Mouse (Mus musculus) heart, embryonic 16.5 days (tissue): Measurements from ENCODE around the gene Cd2. TPM values are rescaled to one million over a fixed set of nuclear protein-coding genes. Genes with fewer than 3 reads are reported as not detected.

Experiments
- ATAC-seq: fragments of 200-750 bp; cut with Nextera tagmentation; replicated peaks from 2 replicates; pipeline ENCODE4 v1.8.0; 2017; ENCODE audit warnings: moderate number of reproducible peaks; ENCODE audit not compliant: insufficient read depth, low FRiP score; ENCODE audit errors: extremely low read depth
- H3K27ac ChIP-seq: fragments of 300-500 bp; sonication (generic); 2 replicates; pipeline ENCODE4 v1.5.1; 2014; ENCODE audit warnings: mild to moderate bottlenecking, low read length, control low read depth, moderate library complexity
- H3K27me3 ChIP-seq: fragments of 300-500 bp; sonication (generic); 2 replicates; pipeline ENCODE4 v1.6.1; 2014; ENCODE audit warnings: low read length, mixed read lengths; ENCODE audit not compliant: control insufficient read depth, insufficient read depth
- H3K36me3 ChIP-seq: fragments of 300-500 bp; sonication (generic); 2 replicates; pipeline ENCODE4 v1.6.1; 2014; ENCODE audit not compliant: control insufficient read depth, insufficient read depth
- H3K4me1 ChIP-seq: fragments of 300-500 bp; sonication (generic); 2 replicates; pipeline ENCODE4 v1.6.1; 2014; ENCODE audit warnings: low read length, mixed read lengths; ENCODE audit not compliant: control insufficient read depth, insufficient read depth
- H3K4me2 ChIP-seq: fragments of 300-500 bp; sonication (generic); 2 replicates; pipeline ENCODE4 v1.6.1; 2014; ENCODE audit warnings: low read depth, mild to moderate bottlenecking, control low read depth, low read length
- H3K4me3 ChIP-seq: fragments of 300-500 bp; sonication (generic); 2 replicates; pipeline ENCODE4 v1.5.1; 2014; ENCODE audit warnings: mild to moderate bottlenecking, control low read depth, low read length
- H3K9ac ChIP-seq: fragments of 300-500 bp; sonication (generic); 2 replicates; pipeline ENCODE4 v1.6.1; 2014; ENCODE audit warnings: low read length, control low read depth
- H3K9me3 ChIP-seq: fragments of 300-500 bp; sonication (generic); replicated peaks from 2 replicates; pipeline ENCODE4 v1.6.1; 2016; ENCODE audit warnings: low read length; ENCODE audit not compliant: control insufficient read depth
- WGBS: fragments of 180-500 bp; shearing (Covaris S2); extraction: QIAGEN DNeasy Blood & Tissue Kit; methylation state at CpG from one replicate; pipeline ENCODE4 v1.1.7; 2014; 5-methylcytosine and 5-hydroxymethylcytosine counted together
- polyA plus RNA-seq: library from polyadenylated mRNA; unstranded; fragments of >200 nt; fragmentation: Nextera tagmentation; extraction: Ambion mirVana; gene quantifications from 2 replicates; pipeline ENCODE4 v1.2.1, GENCODE M21; 2015

The Cd2 gene
- polyA plus RNA-seq, 1 experiment from 2014 or later = 7.8 TPM

GRCm38 (mm10) chr3:101239236-101239635, 48.5 kb downstream of the Cd2 start:
- Histone ChIP-seq H3K27ac (no peak overlapping the region), H3K27me3 (no peaks in the 10 kb centered on the region), H3K36me3 (no peaks in the 10 kb centered on the region), H3K9ac (no peak overlapping the region), H3K4me3 (no peak overlapping the region), H3K4me1 (no peaks in the 10 kb centered on the region), H3K9me3 (no peaks in the 10 kb centered on the region), H3K4me2 (no peak overlapping the region)
- ATAC-seq = 0 out of 2 replicates have a peak, but pooled peaks have one; percentile 6
- 86% methylated on average over 4 of the region's 4 CpGs for WGBS

DNA sequence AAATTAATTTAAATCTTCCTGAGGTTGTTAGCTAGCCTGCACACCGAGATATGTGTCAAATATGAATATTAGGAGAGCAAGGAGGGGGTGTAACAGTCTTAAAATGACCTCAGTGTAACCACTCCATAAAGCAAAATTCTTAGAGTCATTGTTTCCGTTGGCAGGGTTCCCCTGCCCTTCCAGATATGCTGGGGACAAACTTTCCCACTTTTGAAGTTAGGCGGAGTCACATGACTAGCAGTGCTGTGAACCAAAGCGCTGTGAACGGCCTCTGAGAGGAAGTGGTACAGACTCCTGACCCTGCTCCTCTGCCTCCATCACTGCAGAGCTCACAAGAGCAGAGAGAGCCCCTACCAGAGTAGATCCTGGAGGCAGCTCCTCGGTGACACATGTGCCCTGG, 49.0 kb downstream of the Cd2 start:
- H3K27me3 ChIP-seq = no peaks in the 10 kb centered on the region
- H3K36me3 ChIP-seq = no peaks in the 10 kb centered on the region
- H3K4me3 ChIP-seq = no peak overlapping the region
- H3K27ac ChIP-seq = no peak overlapping the region
- H3K4me1 ChIP-seq = no peaks in the 10 kb centered on the region
- no peak overlapping the region for H3K9ac ChIP-seq
- H3K4me2 ChIP-seq = no peak overlapping the region
- 73% methylated on average over 6 of the region's 6 CpGs for WGBS
- no peaks in the 10 kb centered on the region for H3K9me3 ChIP-seq
- no peak for ATAC-seq

- Histone ChIP-seq H3K27me3 (no peaks in the 10 kb centered on the region), H3K27ac (no peak overlapping the region), H3K36me3 (no peaks in the 10 kb centered on the region), H3K4me2 (no peak overlapping the region), H3K9me3 (no peaks in the 10 kb centered on the region), H3K9ac (no peak overlapping the region), H3K4me3 (no peak overlapping the region), H3K4me1 (no peaks in the 10 kb centered on the region)
- 67% methylated on average over 16 of the region's 16 CpGs for WGBS
- no peak for ATAC-seq
Measured at GRCm38 (mm10) chr3:101236995-101237808, 50.5 kb downstream of the Cd2 start.

GRCm38 (mm10) chr3:101236261-101236660, 51.5 kb downstream of the Cd2 start:
- Histone ChIP-seq H3K4me2 (no peak overlapping the region), H3K9ac (no peak overlapping the region), H3K27me3 (no peaks in the 10 kb centered on the region), H3K4me1 (no peaks in the 10 kb centered on the region), H3K4me3 (no peak overlapping the region), H3K27ac (no peak overlapping the region), H3K36me3 (no peaks in the 10 kb centered on the region), H3K9me3 (no peaks in the 10 kb centered on the region)
- 32% methylated on average over 15 of the region's 15 CpGs for WGBS
- ATAC-seq = no peak

GRCm38 (mm10) chr3:101235321-101235720, 52.4 kb downstream of the Cd2 start:
- Histone ChIP-seq H3K9me3 (no peaks in the 10 kb centered on the region), H3K27me3 (no peaks in the 10 kb centered on the region), H3K4me3 (no peak overlapping the region), H3K36me3 (no peaks in the 10 kb centered on the region), H3K4me2 (no peak overlapping the region), H3K27ac (no peak overlapping the region), H3K9ac (no peak overlapping the region), H3K4me1 (no peaks in the 10 kb centered on the region)
- ATAC-seq = no peak
- 91% methylated on average over 5 of the region's 5 CpGs for whole genome bisulfite sequencing

GRCm38 (mm10) chr3:101233424-101233823, 54.3 kb downstream of the Cd2 start:
- Histone ChIP-seq H3K9ac (no peak overlapping the region), H3K9me3 (no peaks in the 10 kb centered on the region), H3K36me3 (no peaks in the 10 kb centered on the region), H3K4me3 (no peak overlapping the region), H3K4me2 (no peak overlapping the region), H3K27ac (no peak overlapping the region), H3K27me3 (no peaks in the 10 kb centered on the region), H3K4me1 (no peaks in the 10 kb centered on the region)
- ATAC-seq = no peak
- 89% methylated on average over 5 of the region's 5 CpGs for WGBS

- WGBS = 47% methylated on average over 8 of the region's 8 CpGs
- Histone ChIP-seq H3K4me1 (no peaks in the 10 kb centered on the region), H3K4me2 (no peak overlapping the region), H3K27ac (no peak overlapping the region), H3K36me3 (no peaks in the 10 kb centered on the region), H3K4me3 (no peak overlapping the region), H3K9me3 (no peaks in the 10 kb centered on the region), H3K27me3 (no peaks in the 10 kb centered on the region), H3K9ac (no peak overlapping the region)
- ATAC-seq = no peak
Measured at GRCm38 (mm10) chr3:101232570-101232969, 55.2 kb downstream of the Cd2 start.

DNA sequence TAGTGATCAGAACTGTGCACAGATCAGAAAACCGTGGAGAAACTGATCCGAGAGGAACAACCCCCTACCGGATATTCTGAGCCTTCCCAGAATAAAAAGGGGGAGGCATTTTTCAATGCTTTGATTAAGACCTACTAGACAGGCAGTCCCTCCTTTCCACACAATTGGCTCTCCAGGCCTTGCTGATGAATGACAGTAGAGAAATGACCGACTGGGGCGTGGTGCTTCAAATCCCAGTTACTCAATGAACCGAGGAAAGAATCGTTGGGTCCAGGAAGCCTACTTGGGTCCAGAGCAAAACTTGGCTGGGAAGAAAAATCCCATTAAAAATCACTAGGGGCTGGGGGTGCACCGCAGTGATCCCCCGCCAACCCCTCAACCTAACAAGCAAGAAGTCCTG, 57.5 kb downstream of the Cd2 start:
- H3K9me3 ChIP-seq = no peaks in the 10 kb centered on the region
- WGBS = 78% methylated on average over 9 of the region's 9 CpGs
- H3K36me3 ChIP-seq = no peaks in the 10 kb centered on the region
- no peak overlapping the region for H3K27ac ChIP-seq
- no peak overlapping the region for H3K4me3 ChIP-seq
- H3K4me2 ChIP-seq = no peak overlapping the region
- no peak overlapping the region for H3K9ac ChIP-seq
- H3K4me1 ChIP-seq = no peaks in the 10 kb centered on the region
- H3K27me3 ChIP-seq = no peaks in the 10 kb centered on the region
- ATAC-seq = no peak

DNA sequence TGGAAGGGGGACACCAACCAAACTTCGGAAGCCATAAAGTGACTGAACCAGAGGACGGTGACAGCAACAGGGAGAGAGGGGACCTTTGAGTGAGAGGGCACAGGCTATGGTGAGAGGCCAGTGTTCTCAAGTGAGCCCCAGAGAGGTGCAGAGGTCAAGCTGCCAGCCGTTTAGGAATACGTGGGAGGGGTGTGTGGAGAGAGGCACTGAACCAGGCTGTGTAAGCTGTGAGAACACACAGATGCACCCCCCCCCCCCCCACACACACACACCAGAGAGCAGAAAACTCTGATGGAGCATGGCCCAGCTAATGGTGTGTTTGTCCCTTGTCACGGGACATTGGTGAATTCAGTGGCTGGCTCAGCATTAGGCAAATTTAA, 58.2 kb downstream of the Cd2 start:
- 51% methylated on average over 5 of the region's 5 CpGs for WGBS
- Histone ChIP-seq H3K27me3 (no peaks in the 10 kb centered on the region), H3K36me3 (no peaks in the 10 kb centered on the region)

More for the DNA sequence above, 58.2 kb downstream of the Cd2 start:
- no peaks in the 10 kb centered on the region for H3K4me1 ChIP-seq
- no peaks in the 10 kb centered on the region for H3K9me3 ChIP-seq
- ATAC-seq = no peak
- H3K4me2 ChIP-seq = no peak overlapping the region
- no peak overlapping the region for H3K27ac ChIP-seq
- no peak overlapping the region for H3K9ac ChIP-seq
- H3K4me3 ChIP-seq = no peak overlapping the region
